Mouse (Mus musculus): ENCODE data around the gene Usp49. TPM values are rescaled to one million over a fixed set of nuclear protein-coding genes. Genes with fewer than 3 reads are reported as not detected.

Gene Usp49
- polyA plus RNA-seq, 1 experiment = 4.6 TPM

GRCm38 (mm10) chr17:47599511-47600297 lies 30.8 kb upstream of the Usp49 start:
- H3K36me3 ChIP-seq (ENCODE audit: control insufficient read depth, insufficient read depth, low read length) = peaks cover 27% of the 10 kb centered on the region
- 72% methylated on average over 11 of the region's 11 CpGs for WGBS
- H3K27ac ChIP-seq (ENCODE audit: insufficient read depth, low read depth, low read length) = 0 out of 2 replicates have a peak overlapping the region, but pooled peaks have one; percentile 29
- TF ChIP-seq CTCF (IDR thresholded peaks at IDR 0.05; ENCODE audit: extremely low read depth, insufficient read length, insufficient replicate concordance, low read depth, low read length) (no peak), POLR2A (IDR thresholded peaks at IDR 0.05; ENCODE audit: low read depth, low read length) (no peak)
- no peak overlapping the region for H3K4me3 ChIP-seq (ENCODE audit: low read depth, low read length)
- H3K27me3 ChIP-seq (ENCODE audit: control insufficient read depth, insufficient read depth, low read length) = no peaks in the 10 kb centered on the region
- H3K4me1 ChIP-seq (ENCODE audit: control insufficient read depth, insufficient read depth, insufficient read length, low read length) = peaks cover 7% of the 10 kb centered on the region; the same call in 1 of the 2 replicates

DNA sequence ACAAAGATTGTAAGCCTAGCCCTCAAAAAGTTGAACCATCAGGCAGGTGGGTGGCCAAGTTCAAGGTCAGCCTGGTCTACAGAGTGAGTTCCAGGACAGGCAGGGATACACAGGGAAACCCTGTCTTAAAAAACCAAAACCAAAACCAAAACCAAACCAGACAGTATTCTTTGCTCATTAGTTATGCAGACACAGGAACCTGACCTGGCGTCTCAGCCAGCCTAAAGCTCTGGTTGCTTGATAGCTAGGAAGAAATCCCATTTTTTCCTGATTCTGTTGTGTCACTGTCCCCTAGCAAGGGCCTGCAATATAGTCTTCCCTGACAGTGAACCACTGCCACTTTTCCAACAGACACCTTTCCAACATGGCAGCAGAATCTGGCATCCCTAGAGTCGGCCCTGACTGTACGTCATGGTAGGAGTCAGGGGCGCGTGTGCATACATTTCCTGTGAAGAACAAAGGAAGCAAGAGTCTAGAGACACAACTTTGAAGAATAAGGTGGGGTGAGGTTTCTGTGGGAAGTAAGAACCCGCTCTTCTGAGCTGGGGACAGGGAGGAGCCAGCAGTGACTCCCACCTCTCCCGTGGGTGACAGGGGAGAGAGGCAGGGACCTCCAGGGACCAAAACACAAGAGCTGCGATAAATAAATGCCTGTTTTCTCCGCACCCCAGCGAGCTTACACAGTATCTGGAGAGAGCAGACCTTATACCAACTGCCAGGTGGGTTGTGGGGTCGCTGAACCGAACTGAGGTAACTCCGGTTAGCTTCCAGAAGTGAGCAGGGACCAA lies 29.7 kb upstream of the Usp49 start:
- WGBS = 83% methylated on average over 13 of the region's 13 CpGs
- Histone ChIP-seq H3K4me3 (ENCODE audit: low read depth, low read length) (no peak overlapping the region), H3K27me3 (ENCODE audit: control insufficient read depth, insufficient read depth, low read length) (no peaks in the 10 kb centered on the region), H3K4me1 (ENCODE audit: control insufficient read depth, insufficient read depth, insufficient read length, low read length) (peaks cover 6% of the 10 kb centered on the region; the same call in 1 of the 2 replicates), H3K27ac (ENCODE audit: insufficient read depth, low read depth, low read length) (peak overlapping the region; percentile 29), H3K36me3 (ENCODE audit: control insufficient read depth, insufficient read depth, low read length) (peaks cover 37% of the 10 kb centered on the region)
- TF ChIP-seq POLR2A (IDR thresholded peaks at IDR 0.05; ENCODE audit: low read depth, low read length) (no peak), CTCF (IDR thresholded peaks at IDR 0.05; ENCODE audit: extremely low read depth, insufficient read length, insufficient replicate concordance, low read depth, low read length) (peak; percentile 1; the same call in 1 of the 2 replicates)

DNA sequence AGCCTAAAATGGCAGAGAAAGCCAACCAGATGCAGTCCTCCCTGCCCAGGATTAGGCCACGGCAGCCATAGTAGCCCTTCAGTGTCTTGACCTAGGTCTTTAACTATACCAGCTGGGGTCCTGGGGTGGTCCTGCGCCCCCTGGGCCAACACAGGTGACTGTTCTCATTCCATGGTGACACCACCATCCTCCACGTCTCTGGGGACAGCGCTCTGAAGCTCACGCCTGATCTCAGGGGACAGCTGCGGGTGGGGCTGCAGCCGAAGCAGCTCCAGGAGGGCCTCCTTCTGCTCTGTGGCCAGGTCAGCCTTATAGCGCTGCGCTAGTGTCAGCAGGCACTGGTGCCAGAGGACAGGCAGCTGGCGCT lies 29.1 kb upstream of the Usp49 start:
- Histone ChIP-seq H3K36me3 (ENCODE audit: control insufficient read depth, insufficient read depth, low read length) (peaks cover 39% of the 10 kb centered on the region), H3K27ac (ENCODE audit: insufficient read depth, low read depth, low read length) (no peak overlapping the region), H3K4me1 (ENCODE audit: control insufficient read depth, insufficient read depth, insufficient read length, low read length) (peaks cover 4% of the 10 kb centered on the region; the same call in 1 of the 2 replicates), H3K4me3 (ENCODE audit: low read depth, low read length) (no peak overlapping the region), H3K27me3 (ENCODE audit: control insufficient read depth, insufficient read depth, low read length) (no peaks in the 10 kb centered on the region)
- WGBS = 95% methylated on average over 10 of the region's 10 CpGs
- TF ChIP-seq CTCF (IDR thresholded peaks at IDR 0.05; ENCODE audit: extremely low read depth, insufficient read length, insufficient replicate concordance, low read depth, low read length) (no peak), POLR2A (IDR thresholded peaks at IDR 0.05; ENCODE audit: low read depth, low read length) (no peak)

GRCm38 (mm10) chr17:47602289-47602688 lies 28.2 kb upstream of the Usp49 start:
- 92% methylated on average over 11 of the region's 11 CpGs for WGBS
- Histone ChIP-seq H3K36me3 (ENCODE audit: control insufficient read depth, insufficient read depth, low read length) (peaks cover 39% of the 10 kb centered on the region), H3K4me3 (ENCODE audit: low read depth, low read length) (no peak overlapping the region), H3K4me1 (ENCODE audit: control insufficient read depth, insufficient read depth, insufficient read length, low read length) (peaks cover 4% of the 10 kb centered on the region; the same call in 1 of the 2 replicates), H3K27me3 (ENCODE audit: control insufficient read depth, insufficient read depth, low read length) (no peaks in the 10 kb centered on the region), H3K27ac (ENCODE audit: insufficient read depth, low read depth, low read length) (no peak overlapping the region)
- no peak for TF ChIP-seq CTCF (IDR thresholded peaks at IDR 0.05; ENCODE audit: extremely low read depth, insufficient read length, insufficient replicate concordance, low read depth, low read length)
- no peak for TF ChIP-seq POLR2A (IDR thresholded peaks at IDR 0.05; ENCODE audit: low read depth, low read length)

GRCm38 (mm10) chr17:47606220-47606619 lies 24.3 kb upstream of the Usp49 start:
- TF ChIP-seq POLR2A (IDR thresholded peaks at IDR 0.05; ENCODE audit: low read depth, low read length) (no peak), CTCF (IDR thresholded peaks at IDR 0.05; ENCODE audit: extremely low read depth, insufficient read length, insufficient replicate concordance, low read depth, low read length) (no peak)
- Histone ChIP-seq H3K4me3 (ENCODE audit: low read depth, low read length) (no peak overlapping the region), H3K36me3 (ENCODE audit: control insufficient read depth, insufficient read depth, low read length) (peaks cover 32% of the 10 kb centered on the region), H3K27ac (ENCODE audit: insufficient read depth, low read depth, low read length) (no peak overlapping the region), H3K27me3 (ENCODE audit: control insufficient read depth, insufficient read depth, low read length) (no peaks in the 10 kb centered on the region), H3K4me1 (ENCODE audit: control insufficient read depth, insufficient read depth, insufficient read length, low read length) (peaks cover 3% of the 10 kb centered on the region; the same call in 1 of the 2 replicates)
- 67% methylated on average over 5 of the region's 5 CpGs for WGBS

DNA sequence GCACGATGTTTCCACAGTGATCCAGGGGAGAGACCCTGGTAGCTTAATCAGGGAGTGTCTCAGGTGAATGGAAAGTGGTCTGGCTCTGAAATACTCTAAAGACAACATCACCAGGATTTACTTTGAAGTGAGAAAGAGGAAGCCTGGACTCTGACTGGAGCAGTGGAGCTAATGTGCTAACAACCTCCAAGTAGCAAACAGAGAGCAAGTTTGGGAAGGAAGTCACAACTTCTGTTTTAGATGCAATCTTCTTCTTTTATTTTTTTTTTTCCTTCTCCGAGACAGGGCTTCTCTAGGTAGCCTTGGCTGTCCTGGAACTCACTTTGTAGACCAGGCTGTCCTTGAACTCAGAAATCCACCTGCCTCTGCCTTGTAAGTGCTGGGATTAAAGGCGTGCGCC lies 21.3 kb upstream of the Usp49 start:
- WGBS = 86% methylated on average over 4 of the region's 4 CpGs
- no peaks in the 10 kb centered on the region for H3K27me3 ChIP-seq (ENCODE audit: control insufficient read depth, insufficient read depth, low read length)
- no peak overlapping the region for H3K27ac ChIP-seq (ENCODE audit: insufficient read depth, low read depth, low read length)
- H3K36me3 ChIP-seq (ENCODE audit: control insufficient read depth, insufficient read depth, low read length) = peaks cover 15% of the 10 kb centered on the region
- H3K4me3 ChIP-seq (ENCODE audit: low read depth, low read length) = no peak overlapping the region
- H3K4me1 ChIP-seq (ENCODE audit: control insufficient read depth, insufficient read depth, insufficient read length, low read length) = peaks cover 6% of the 10 kb centered on the region
- TF ChIP-seq CTCF (IDR thresholded peaks at IDR 0.05; ENCODE audit: extremely low read depth, insufficient read length, insufficient replicate concordance, low read depth, low read length) (no peak), POLR2A (IDR thresholded peaks at IDR 0.05; ENCODE audit: low read depth, low read length) (no peak)

All from small intestine, adult 2 months (tissue).